Mouse (Mus musculus) MEL (cell line): ENCODE measurements at regions not wholly inside any gene's neighbourhood (a gene's known extent, or its start where the extent isn't known, plus 50 kb on each side); places are given as distances from the start of the nearest gene placed in this dataset.

ENCODE experiments used
- DNase-seq: peaks from one replicate; pipeline ENCODE4 v3.0.0; 2011; ENCODE audit warnings: low read depth, low spot score
- H3K27ac ChIP-seq: 2 replicates; pipeline ENCODE4 v1.5.1; 2012; ENCODE audit warnings: low read depth, mild to moderate bottlenecking, control low read depth, low read length, moderate library complexity; ENCODE audit not compliant: control insufficient read depth
- H3K27me3 ChIP-seq, 2 experiments: fragments of 150-350 bp in 1 of 2; sonication (generic) in 1 of 2; 2 replicates each; pipeline ENCODE4 v1.6.1; 2012; ENCODE audit warnings: low read length in 2 of 2, mild to moderate bottlenecking in 2 of 2, improper control_type of control experiment in 1 of 2, moderate library complexity in 1 of 2; ENCODE audit not compliant: insufficient read depth in 2 of 2, control insufficient read depth in 1 of 2
- H3K36me3 ChIP-seq, 2 experiments: 2 replicates each; pipeline ENCODE4 v1.6.1; 2012 to 2014; ENCODE audit warnings: low read length in 2 of 2, improper control_type of control experiment in 1 of 2, inconsistent platforms in 1 of 2, mild to moderate bottlenecking in 1 of 2; ENCODE audit not compliant: insufficient read depth in 2 of 2, control insufficient read depth in 1 of 2
- H3K4me1 ChIP-seq, 2 experiments: fragments of 150-350 bp in 1 of 2; sonication (generic) in 1 of 2; 2 replicates each; pipeline ENCODE4 v1.6.1; 2012; ENCODE audit warnings: low read length in 2 of 2, improper control_type of control experiment in 1 of 2, mild to moderate bottlenecking in 1 of 2; ENCODE audit not compliant: insufficient read depth in 2 of 2, control insufficient read depth in 1 of 2
- H3K4me3 ChIP-seq, 2 experiments: fragments of 150-350 bp in 1 of 2; sonication (generic) in 1 of 2; 2 replicates each; pipeline ENCODE4 v1.5.1; 2012; ENCODE audit warnings: low read depth in 2 of 2, low read length in 2 of 2, mild to moderate bottlenecking in 2 of 2, moderate library complexity in 2 of 2, control low read depth in 1 of 2, improper control_type of control experiment in 1 of 2; ENCODE audit not compliant: control insufficient read depth in 1 of 2, insufficient read depth in 1 of 2
- H3K79me2 ChIP-seq: 2 replicates; pipeline ENCODE4 v1.6.1; 2012; ENCODE audit warnings: mild to moderate bottlenecking, low read length, moderate library complexity; ENCODE audit not compliant: control insufficient read depth, poor library complexity, insufficient read depth
- H3K9ac ChIP-seq: 2 replicates; pipeline ENCODE4 v1.6.1; 2012; ENCODE audit warnings: low read depth, mild to moderate bottlenecking, control low read depth, low read length, moderate library complexity; ENCODE audit not compliant: control insufficient read depth, poor library complexity, severe bottlenecking
- H3K9me3 ChIP-seq: fragments of 150-350 bp; sonication (generic); replicated peaks from 2 replicates; pipeline ENCODE4 v1.6.1; 2012; ENCODE audit warnings: mild to moderate bottlenecking, low read length, improper control_type of control experiment, moderate library complexity; ENCODE audit not compliant: insufficient read depth
- CHD2 ChIP-seq: IDR thresholded peaks from 2 replicates; pipeline ENCODE4 v1.6.1; 2011; ENCODE audit warnings: low read length, improper control_type of control experiment
- GATA1 ChIP-seq: IDR thresholded peaks from 2 replicates; pipeline ENCODE4 v1.6.1; 2011; ENCODE audit warnings: low read depth, low read length, improper control_type of control experiment
- HCFC1 ChIP-seq: IDR thresholded peaks from 2 replicates; pipeline ENCODE4 v1.6.1; 2012; ENCODE audit warnings: low read depth, mild to moderate bottlenecking, inconsistent platforms, low read length, improper control_type of control experiment, moderate library complexity
- KAT2A ChIP-seq: conservative IDR thresholded peaks from 2 replicates; pipeline ENCODE4 v1.6.1; 2012; ENCODE audit warnings: low read depth, low read length, improper control_type of control experiment, inconsistent platforms
- MAX ChIP-seq: IDR thresholded peaks from 2 replicates; pipeline ENCODE4 v1.6.1; 2011; ENCODE audit warnings: low read length, improper control_type of control experiment
- MAZ ChIP-seq: IDR thresholded peaks from 2 replicates; pipeline ENCODE4 v1.6.1; 2012; ENCODE audit warnings: low read depth, mild to moderate bottlenecking, inconsistent platforms, low read length, improper control_type of control experiment
- MEF2A ChIP-seq: IDR thresholded peaks from 2 replicates; pipeline ENCODE4 v1.6.1; 2014; ENCODE audit warnings: low read depth, mild to moderate bottlenecking, inconsistent platforms, low read length, improper control_type of control experiment; ENCODE audit not compliant: poor library complexity, insufficient replicate concordance, severe bottlenecking; ENCODE audit errors: extremely low read depth
- NELFE ChIP-seq: IDR thresholded peaks from 2 replicates; pipeline ENCODE4 v1.6.1; 2011; ENCODE audit warnings: low read depth, low read length, improper control_type of control experiment
- POLR2A ChIP-seq, 2 experiments: IDR thresholded peaks; 2 replicates each; pipeline ENCODE4 v1.6.1; 2011 to 2012; ENCODE audit warnings: low read length in 2 of 2, mild to moderate bottlenecking in 2 of 2, control low read depth in 1 of 2, improper control_type of control experiment in 1 of 2, low read depth in 1 of 2, moderate library complexity in 1 of 2; ENCODE audit not compliant: control insufficient read depth in 1 of 2, insufficient read depth in 1 of 2, poor library complexity in 1 of 2
- POLR2AphosphoS2 ChIP-seq: IDR thresholded peaks from 2 replicates; pipeline ENCODE4 v1.6.1; 2011; ENCODE audit warnings: low read length, improper control_type of control experiment
- POLR2AphosphoS5 ChIP-seq: IDR thresholded peaks from 2 replicates; pipeline ENCODE4 v1.6.1; 2012; ENCODE audit warnings: low read depth, borderline replicate concordance, mild to moderate bottlenecking, inconsistent platforms, low read length, moderate library complexity, mixed read lengths
- RAD21 ChIP-seq: IDR thresholded peaks from 2 replicates; pipeline ENCODE4 v1.6.1; 2011; ENCODE audit warnings: mild to moderate bottlenecking, low read depth, low read length, improper control_type of control experiment
- RCOR1 ChIP-seq: IDR thresholded peaks from 2 replicates; pipeline ENCODE4 v1.6.1; 2012; ENCODE audit warnings: low read depth, mild to moderate bottlenecking, inconsistent platforms, low read length, improper control_type of control experiment
- SIN3A ChIP-seq: IDR thresholded peaks from 2 replicates; pipeline ENCODE4 v1.6.1; 2012; ENCODE audit warnings: low read length, improper control_type of control experiment, inconsistent platforms
- SMC3 ChIP-seq: IDR thresholded peaks from 2 replicates; pipeline ENCODE4 v1.6.1; 2011; ENCODE audit warnings: low read depth, low read length, improper control_type of control experiment
- TCF12 ChIP-seq: IDR thresholded peaks from 2 replicates; pipeline ENCODE4 v1.6.1; 2014; ENCODE audit warnings: low read depth, mild to moderate bottlenecking, inconsistent platforms, low read length, improper control_type of control experiment, moderate library complexity
- UBTF ChIP-seq: IDR thresholded peaks from 2 replicates; pipeline ENCODE4 v1.6.1; 2012; ENCODE audit warnings: low read depth, mild to moderate bottlenecking, inconsistent platforms, low read length, improper control_type of control experiment, moderate library complexity, borderline replicate concordance; ENCODE audit not compliant: insufficient read depth
- USF2 ChIP-seq, 2 experiments: IDR thresholded peaks; 2 replicates each; pipeline ENCODE4 v1.6.1; 2011 to 2012; ENCODE audit warnings: improper control_type of control experiment in 2 of 2, low read length in 2 of 2, borderline replicate concordance in 1 of 2, inconsistent platforms in 1 of 2, low read depth in 1 of 2, mild to moderate bottlenecking in 1 of 2; ENCODE audit not compliant: insufficient read depth in 1 of 2
- ZC3H11A ChIP-seq: IDR thresholded peaks from 2 replicates; pipeline ENCODE4 v1.6.1; 2012; ENCODE audit warnings: low read depth, mild to moderate bottlenecking, inconsistent platforms, low read length, improper control_type of control experiment
- ZMIZ1 ChIP-seq: IDR thresholded peaks from 2 replicates; pipeline ENCODE4 v1.6.1; 2012; ENCODE audit warnings: low read depth, mild to moderate bottlenecking, inconsistent platforms, low read length, improper control_type of control experiment, moderate library complexity
- ZNF384 ChIP-seq: IDR thresholded peaks from 2 replicates; pipeline ENCODE4 v1.6.1; 2012; ENCODE audit warnings: low read depth, mild to moderate bottlenecking, inconsistent platforms, low read length, improper control_type of control experiment

DNA sequence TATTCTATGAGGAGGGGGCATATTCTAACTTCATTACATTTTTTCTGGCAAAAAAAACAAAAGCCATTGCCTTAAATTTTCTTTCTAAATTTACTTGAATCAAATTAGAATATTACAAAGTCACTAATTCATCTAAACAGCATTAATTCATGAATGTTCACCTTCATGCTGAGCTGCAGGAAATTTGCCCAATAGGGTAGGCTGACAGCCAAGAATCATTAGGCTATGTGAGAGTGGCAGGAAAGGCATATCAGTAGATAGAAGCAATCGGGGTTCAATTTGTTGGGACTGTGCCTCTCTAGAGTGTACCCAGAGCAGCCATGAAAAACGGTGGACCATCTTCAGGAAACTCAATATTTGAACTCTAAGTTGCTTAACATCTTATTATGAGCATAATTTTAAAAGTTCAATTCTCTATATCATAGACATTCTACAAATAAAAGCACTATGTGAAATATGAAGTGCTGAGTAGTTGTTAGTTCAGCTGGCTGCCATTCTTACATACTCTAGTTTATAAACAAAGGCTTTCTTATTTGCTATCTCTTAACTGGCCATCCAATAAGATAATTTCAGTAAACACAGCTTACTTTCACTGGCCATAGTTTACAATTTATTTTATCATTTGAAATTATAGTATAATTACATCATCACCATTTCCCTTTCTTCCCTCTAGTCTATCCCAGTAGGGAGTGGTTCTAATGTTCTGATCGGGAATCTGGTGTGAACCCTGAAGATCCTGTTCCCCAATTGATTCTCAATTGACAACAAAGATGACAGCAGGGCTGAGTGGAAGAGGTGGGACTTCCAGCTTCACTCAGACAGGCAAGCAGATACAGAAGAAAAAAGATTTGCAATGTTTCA lies 1486.8 kb upstream of the Got2 start:
- TF ChIP-seq GATA1 (no peak), SIN3A (no peak), UBTF (no peak), USF2 (IDR thresholded peaks at IDR 0.05; ENCODE audit: borderline replicate concordance in 1 of 2, insufficient read depth in 1 of 2, low read depth in 1 of 2, low read length in 2 of 2) (no peak), ZC3H11A (no peak)

GRCm38 (mm10) chr8:97346630-97347029 lies 1458.3 kb upstream of the Got2 start:
- no peaks in the 10 kb centered on the region for H3K9me3 ChIP-seq
- no peak for TF ChIP-seq POLR2AphosphoS2
- no peak for TF ChIP-seq CHD2
- no peak for TF ChIP-seq KAT2A
- TF ChIP-seq USF2 (IDR thresholded peaks at IDR 0.05; ENCODE audit: borderline replicate concordance in 1 of 2, insufficient read depth in 1 of 2, low read depth in 1 of 2, low read length in 2 of 2), result no peak
- no peak for TF ChIP-seq RCOR1
- TF ChIP-seq MAZ, result no peak
- no peak for TF ChIP-seq MAX
- TF ChIP-seq MEF2A, result no peak
- no peak for TF ChIP-seq POLR2A (IDR thresholded peaks at IDR 0.05; ENCODE audit: control insufficient read depth in 1 of 2, insufficient read depth in 1 of 2, low read depth in 1 of 2, low read length in 2 of 2, poor library complexity in 1 of 2)
- no peak for TF ChIP-seq ZMIZ1
- TF ChIP-seq TCF12, result no peak
- TF ChIP-seq SMC3, result no peak
- TF ChIP-seq RAD21, result no peak
- TF ChIP-seq NELFE, result no peak
- TF ChIP-seq POLR2AphosphoS5, result no peak
- no peak for TF ChIP-seq ZNF384
- no peak for TF ChIP-seq HCFC1
- no peak for TF ChIP-seq UBTF
- TF ChIP-seq, all 39 proteins: peak for 0

More for the DNA sequence above, 1486.8 kb upstream of the Got2 start:
- no peak overlapping the region for H3K9ac ChIP-seq
- H3K9me3 ChIP-seq, result no peaks in the 10 kb centered on the region
- no peak overlapping the region for H3K27ac ChIP-seq
- no peaks in the 10 kb centered on the region for H3K79me2 ChIP-seq
- H3K4me1 ChIP-seq, result no peaks in the 10 kb centered on the region
- no peaks in the 10 kb centered on the region for H3K27me3 ChIP-seq
- H3K36me3 ChIP-seq, result no peaks in the 10 kb centered on the region
- DNase-seq, result no peak
- H3K4me3 ChIP-seq, result no peak overlapping the region

More at GRCm38 (mm10) chr8:97346630-97347029, 1458.3 kb upstream of the Got2 start:
- H3K4me1 ChIP-seq, result no peaks in the 10 kb centered on the region
- H3K27me3 ChIP-seq, result no peaks in the 10 kb centered on the region
- no peak overlapping the region for H3K9ac ChIP-seq
- H3K36me3 ChIP-seq, result no peaks in the 10 kb centered on the region
- H3K79me2 ChIP-seq, result no peaks in the 10 kb centered on the region
- no peak overlapping the region for H3K27ac ChIP-seq
- H3K4me3 ChIP-seq, result no peak overlapping the region
- no peak for DNase-seq
